ENCODE assay signal across 20 mouse cellular contexts in the genomic region with DNA sequence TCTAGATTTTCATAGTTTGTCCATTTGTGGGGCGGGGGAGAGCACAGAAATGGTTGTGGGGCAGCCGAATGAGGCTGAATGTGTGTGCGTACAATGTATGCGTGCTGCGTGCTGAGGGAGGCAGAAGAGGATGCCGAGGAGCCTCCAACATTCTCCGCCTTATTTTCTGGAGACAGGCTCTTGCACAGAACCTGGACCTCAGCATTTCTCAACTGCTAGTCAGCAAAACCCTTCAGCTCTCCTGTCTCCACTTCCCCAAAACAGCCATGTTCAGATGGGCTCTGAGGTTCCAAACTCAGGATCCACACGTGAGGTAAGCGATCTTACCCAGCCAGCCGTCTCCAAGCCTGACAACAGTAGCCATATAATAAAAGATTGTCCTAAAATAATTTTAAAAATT. TPM values are rescaled to one million over a fixed set of nuclear protein-coding genes. Genes with fewer than 3 reads are reported as not detected.
A peak's percentile ranks its signal among the peaks of the same experiment; 100 is the strongest.
DNase-seq lines count a peak whose midpoint lies in the region.
"Had no signal": no experiment of that assay in that cellular context is flagged by ENCODE, and none has a peak within 500 bp of the region (broad histone marks: within the 10 kb centered on the region; RNA-seq: fewer than 3 reads in every experiment).

No protein-coding gene starts in this region.

- DNase-seq in heart, adult 11 months = peak; percentile 92
- DNase-seq in heart, postnatal 4 days = no peak
- DNase-seq in heart, adult 9 months (ENCODE audit: low spot score in 2 of 2) = peak; percentile 5 to 21
- no peak for DNase-seq in heart, postnatal 36 days
- peak; percentile 25 for DNase-seq in layer of hippocampus, adult 9-11 months
- DNase-seq in layer of hippocampus, adult 8-10 months (ENCODE audit: low spot score in 2 of 2) = no peak
- DNase-seq in skeletal muscle tissue, adult 2 months (ENCODE audit: low read depth, low spot score) = peak; percentile 10
- no peak for DNase-seq in kidney, adult 8-10 months
- DNase-seq: adrenal gland, adult 8-10 months; adrenal gland, postnatal 14 days; adrenal gland, postnatal 36 days; B cell, adult 2 months; cerebellum, adult 11 months; cerebellum, adult 18-20 months; cerebellum, adult 8-10 months; cerebellum, adult 9-11 months; cerebellum, postnatal 14 days; cerebellum, postnatal 36 days had no signal

- intact Hi-C loops in heart, postnatal 36 days (cut with DNase I) = no loop called here

RNA-seq across cellular contexts. Expression of a gene that starts 8.3 kb away (rescaled TPM):
- 1 to 10 TPM; 5.5 to 5.6 TPM for total RNA-seq in heart, postnatal 4 days (2021)
- total RNA-seq in heart, postnatal 36 days (2021) = 10 to 100 TPM in 1 of 2 experiments, 1 to 10 TPM in 1; 8.2 to 10.9 TPM
- 100 to 1,000 TPM in 1 of 4 experiments, 10 to 100 TPM in 3; 19.7 to 118 (median 53.5) TPM for total RNA-seq in layer of hippocampus, adult 8-10 months (2022)
- total RNA-seq: CH12.LX, G1E had no signal

Comparison
In these comparisons a context has a peak if more than half of its experiments do, and no peak if none do; other contexts are left out.
1. DNase-seq: peak in heart, adult 11 months (single experiment), heart, adult 9 months (2 of 2), layer of hippocampus, adult 9-11 months (single experiment) and skeletal muscle tissue, adult 2 months (single experiment); none in heart, postnatal 4 days (single experiment), heart, postnatal 36 days (0 of 2), layer of hippocampus, adult 8-10 months (0 of 2) and kidney, adult 8-10 months (0 of 2).